Mouse (Mus musculus) layer of hippocampus, adult 6 months (tissue): ENCODE data around the gene Pgk2. TPM values are rescaled to one million over a fixed set of nuclear protein-coding genes. Genes with fewer than 3 reads are reported as not detected.

Experiments used
- long read RNA-seq, 2 experiments: library from polyadenylated mRNA; unstranded; transcript quantifications; one replicate each; pipeline ENCODE4 v2.0.0; 2019 to 2020
- polyA plus RNA-seq: library from polyadenylated mRNA; unstranded; fragments of <200 nt; fragmentation: Nextera tagmentation; gene quantifications from 2 replicates; pipeline ENCODE4 v1.2.3, GENCODE M21; 2021

Gene Pgk2
- polyA plus RNA-seq = not detected in 2 replicates
- long read RNA-seq, experiment 1 = 0 reads
- long read RNA-seq, experiment 2 = 0 reads

DNA sequence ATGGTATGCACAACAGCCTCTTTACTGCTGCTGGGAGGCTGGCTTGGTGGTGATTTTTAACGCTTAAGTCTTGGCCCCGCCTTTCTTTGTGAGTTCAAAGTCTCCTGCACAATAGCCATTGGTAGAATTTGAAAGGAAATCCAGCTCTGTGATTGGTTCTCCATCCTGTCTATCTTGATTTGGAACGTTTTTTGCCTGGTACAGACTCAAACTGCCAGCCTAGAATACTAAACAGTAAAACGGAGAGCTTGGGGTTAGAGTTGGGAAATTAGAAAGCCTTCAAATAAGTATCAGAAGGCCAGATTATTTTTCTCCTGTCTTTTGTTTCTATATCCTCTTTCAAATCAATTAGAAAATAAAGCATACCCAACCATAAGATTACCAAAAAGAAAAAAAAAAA lies at the start of gene Pgk2:
Pgk2 (minus strand) TSS at position 101 of the 400 bp plus-strand sequence.

DNA sequence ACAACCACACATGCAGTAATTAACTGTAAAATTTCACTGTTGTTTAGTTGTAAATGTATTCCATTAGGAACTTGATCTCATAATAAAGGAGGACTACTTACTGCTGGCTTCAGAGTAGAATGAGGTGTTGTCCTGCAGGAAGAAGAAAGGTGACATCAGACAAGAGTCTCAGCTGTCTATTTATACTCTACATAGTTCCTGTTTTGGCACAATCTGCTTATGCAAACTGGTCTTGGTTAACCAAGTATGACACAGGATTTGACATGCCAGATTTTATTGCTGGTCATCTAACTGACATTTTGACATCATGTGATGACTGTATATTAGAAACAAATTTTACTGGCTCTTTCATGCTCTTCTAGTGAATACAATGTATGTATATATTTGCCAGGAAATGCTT lies 33.7 kb upstream of the Pgk2 start, which contains the start of gene Crisp3:
Crisp3 (minus strand) TSS at position 154 of the 400 bp plus-strand sequence.

Other genes with a start within 250 kb of the Pgk2 start
- gene AC192777.2, start 113.2 kb downstream of the Pgk2 start, polyA plus RNA-seq = not detected in 2 replicates
- gene Crisp3, start 33.6 kb upstream of the Pgk2 start, polyA plus RNA-seq = not detected in 2 replicates
- gene Crisp1, start 110.6 kb upstream of the Pgk2 start, polyA plus RNA-seq = not detected in 2 replicates